Mouse (Mus musculus) CH12.LX (cell line): ENCODE results near the gene Prkch. TPM values are rescaled to one million over a fixed set of nuclear protein-coding genes. Genes with fewer than 3 reads are reported as not detected.
A peak's percentile ranks its signal among the peaks of the same experiment; 100 is the strongest.

ENCODE experiments used
- DNase-seq: peaks from one replicate; pipeline ENCODE4 v3.0.0-alpha.2; 2013; ENCODE audit errors: extremely low read depth
- H3K27ac ChIP-seq: 2 replicates; pipeline ENCODE4 v1.5.1; 2012; ENCODE audit warnings: low read depth, mild to moderate bottlenecking, control low read depth, moderate library complexity; ENCODE audit not compliant: insufficient read depth
- H3K27me3 ChIP-seq: replicated peaks from 2 replicates; pipeline ENCODE3; 2012; ENCODE audit warnings: inconsistent platforms
- H3K36me3 ChIP-seq, 2 experiments: replicated peaks in 1 of 2; 2 replicates each; pipeline versions ENCODE3 to v1.6.1; 2012; ENCODE audit warnings: inconsistent platforms in 1 of 2, low read length in 1 of 2, mild to moderate bottlenecking in 1 of 2, mixed read lengths in 1 of 2, moderate library complexity in 1 of 2; ENCODE audit not compliant: control insufficient read depth in 1 of 2, insufficient read depth in 1 of 2
- H3K4me1 ChIP-seq, 2 experiments: 2 replicates each; pipeline ENCODE4 v1.6.1; 2012; ENCODE audit warnings: inconsistent platforms in 1 of 2, moderate library complexity in 1 of 2; ENCODE audit not compliant: insufficient read depth in 2 of 2, control insufficient read depth in 1 of 2
- H3K4me2 ChIP-seq: 2 replicates; pipeline ENCODE4 v1.6.1; 2012; ENCODE audit warnings: low read depth, mild to moderate bottlenecking, control low read depth; ENCODE audit not compliant: poor library complexity, insufficient read depth, severe bottlenecking
- H3K4me3 ChIP-seq, 3 experiments: fragments of 150-350 bp in 1 of 3; sonication (generic) in 1 of 3; replicated peaks in 1 of 3; 2 replicates each; pipeline versions ENCODE3 to v1.5.1; 2011 to 2012; ENCODE audit warnings: low read depth in 2 of 3, low read length in 2 of 3, mild to moderate bottlenecking in 2 of 3, moderate library complexity in 2 of 3, control low read depth in 1 of 3, improper control_type of control experiment in 1 of 3, inconsistent platforms in 1 of 3, mixed read lengths in 1 of 3; ENCODE audit not compliant: poor library complexity in 1 of 3
- H3K79me2 ChIP-seq: replicated peaks from 2 replicates; pipeline ENCODE4 v1.6.1; 2012; ENCODE audit warnings: mild to moderate bottlenecking, moderate library complexity; ENCODE audit not compliant: control insufficient read depth, poor library complexity, insufficient read depth, severe bottlenecking; ENCODE audit errors: extremely low read depth
- H3K9ac ChIP-seq: 2 replicates; pipeline ENCODE4 v1.6.1; 2012; ENCODE audit warnings: low read depth, mild to moderate bottlenecking, control low read depth, moderate library complexity; ENCODE audit not compliant: insufficient read depth
- H3K9me3 ChIP-seq: replicated peaks from 2 replicates; pipeline ENCODE3; 2012; ENCODE audit warnings: low read length, inconsistent platforms, mixed read lengths
- CHD1 ChIP-seq: IDR thresholded peaks from 2 replicates; pipeline ENCODE4 v1.6.1; 2012; ENCODE audit warnings: low read depth, low read length, improper control_type of control experiment, inconsistent platforms
- CHD2 ChIP-seq: IDR thresholded peaks from 2 replicates; pipeline ENCODE4 v1.6.1; 2011; ENCODE audit warnings: low read length, improper control_type of control experiment
- CTCF ChIP-seq, 2 experiments: IDR thresholded peaks in 1 of 2; conservative IDR thresholded peaks in 1 of 2; 2 replicates each; pipeline ENCODE4 v1.5.1; 2011 to 2012; ENCODE audit warnings: low read depth in 2 of 2, low read length in 2 of 2, improper control_type of control experiment in 1 of 2, inconsistent platforms in 1 of 2, mild to moderate bottlenecking in 1 of 2, moderate library complexity in 1 of 2
- ELF1 ChIP-seq: IDR thresholded peaks from 2 replicates; pipeline ENCODE4 v1.6.1; 2014; ENCODE audit warnings: low read depth, mild to moderate bottlenecking, inconsistent platforms, low read length, improper control_type of control experiment
- ETS1 ChIP-seq: conservative IDR thresholded peaks from 2 replicates; pipeline ENCODE4 v1.6.1; 2012; ENCODE audit warnings: low read depth, mild to moderate bottlenecking, inconsistent platforms, low read length, improper control_type of control experiment, moderate library complexity
- GABPA ChIP-seq: IDR thresholded peaks from 2 replicates; pipeline ENCODE4 v1.6.1; 2012; ENCODE audit warnings: low read depth, low read length, improper control_type of control experiment, inconsistent platforms; ENCODE audit not compliant: insufficient replicate concordance
- KAT2A ChIP-seq: IDR thresholded peaks from 2 replicates; pipeline ENCODE4 v1.6.1; 2012; ENCODE audit warnings: low read length, improper control_type of control experiment, inconsistent platforms; ENCODE audit not compliant: insufficient replicate concordance
- MAFK ChIP-seq: IDR thresholded peaks from 2 replicates; pipeline ENCODE4 v1.6.1; 2011; ENCODE audit warnings: low read length, improper control_type of control experiment; ENCODE audit not compliant: insufficient replicate concordance
- MAX ChIP-seq: IDR thresholded peaks from 2 replicates; pipeline ENCODE4 v1.6.1; 2011; ENCODE audit warnings: low read length, improper control_type of control experiment
- MXI1 ChIP-seq: IDR thresholded peaks from 2 replicates; pipeline ENCODE4 v1.6.1; 2011; ENCODE audit warnings: mild to moderate bottlenecking, low read depth, low read length, improper control_type of control experiment
- MYC ChIP-seq: IDR thresholded peaks from 2 replicates; pipeline ENCODE4 v1.6.1; 2011; ENCODE audit warnings: low read depth, mild to moderate bottlenecking, improper control_type of control experiment, low read length
- NELFE ChIP-seq: IDR thresholded peaks from 2 replicates; pipeline ENCODE4 v1.6.1; 2011; ENCODE audit warnings: low read depth, low read length, improper control_type of control experiment
- NRF1 ChIP-seq: IDR thresholded peaks from 2 replicates; pipeline ENCODE4 v1.6.1; 2014; ENCODE audit warnings: low read depth, mild to moderate bottlenecking, inconsistent platforms, low read length, improper control_type of control experiment, moderate library complexity
- POLR2AphosphoS2 ChIP-seq: IDR thresholded peaks from 2 replicates; pipeline ENCODE4 v1.6.1; 2011; ENCODE audit warnings: low read depth, low read length, improper control_type of control experiment
- RCOR1 ChIP-seq: conservative IDR thresholded peaks from 2 replicates; pipeline ENCODE4 v1.6.1; 2012; ENCODE audit warnings: low read depth, mild to moderate bottlenecking, inconsistent platforms, low read length, improper control_type of control experiment
- SMC3 ChIP-seq: IDR thresholded peaks from 2 replicates; pipeline ENCODE4 v1.6.1; 2011; ENCODE audit warnings: low read depth, low read length, improper control_type of control experiment
- TBP ChIP-seq: conservative IDR thresholded peaks from 2 replicates; pipeline ENCODE4 v1.6.1; 2011; ENCODE audit warnings: low read depth, low read length, improper control_type of control experiment
- UBTF ChIP-seq: IDR thresholded peaks from 2 replicates; pipeline ENCODE4 v1.6.1; 2012; ENCODE audit warnings: low read depth, mild to moderate bottlenecking, inconsistent platforms, low read length, improper control_type of control experiment, moderate library complexity
- USF2 ChIP-seq: conservative IDR thresholded peaks from 2 replicates; pipeline ENCODE4 v1.6.1; 2011; ENCODE audit warnings: low read depth, low read length, improper control_type of control experiment
- ZC3H11A ChIP-seq: IDR thresholded peaks from 2 replicates; pipeline ENCODE4 v1.6.1; 2012; ENCODE audit warnings: low read depth, mild to moderate bottlenecking, inconsistent platforms, low read length, improper control_type of control experiment
- ZKSCAN1 ChIP-seq: IDR thresholded peaks from 2 replicates; pipeline ENCODE4 v1.6.1; 2012; ENCODE audit warnings: low read depth, inconsistent platforms, low read length, improper control_type of control experiment, borderline replicate concordance
- ZMIZ1 ChIP-seq: IDR thresholded peaks from 2 replicates; pipeline ENCODE4 v1.6.1; 2012; ENCODE audit warnings: low read depth, mild to moderate bottlenecking, inconsistent platforms, low read length, improper control_type of control experiment
- dilution Hi-C: fragments of 300-500 bp; cut with MboI; formaldehyde crosslinking; loops from 2 replicates; pipeline ENCODE4 v1.14.3; 2020; ENCODE audit warnings: low sequenced_read_pairs; ENCODE audit not compliant: extremely low pct_unique_long_range_greater_than_20kb, extremely low pct_ligation_motif_present
- in situ Hi-C: fragments of 300-500 bp; cut with MboI; formaldehyde crosslinking; loops from 3 replicates; pipeline ENCODE4 v1.14.3; 2019; ENCODE audit warnings: low sequenced_read_pairs, low pct_ligation_motif_present, low pct_unique_long_range_greater_than_20kb, mixed read lengths
- polyA plus RNA-seq: library from polyadenylated mRNA; unstranded; fragments of >175 nt; gene quantifications from 2 replicates; pipeline ENCODE4 v1.2.1, GENCODE M21; 2012; ENCODE audit warnings: low read depth; ENCODE audit not compliant: insufficient read length
- total RNA-seq, 2 experiments: library from RNA; depleted of rRNA; stranded (reverse); fragments of 300-350 nt in 1 of 2; fragments of >200 nt in 1 of 2; gene quantifications; 2 replicates each; pipeline ENCODE4 v1.2.3; 2012 to 2014

The Prkch gene
- total and polyA plus RNA-seq, 3 experiments: 0.76 to 2.3 (median 1.8) TPM

DNA sequence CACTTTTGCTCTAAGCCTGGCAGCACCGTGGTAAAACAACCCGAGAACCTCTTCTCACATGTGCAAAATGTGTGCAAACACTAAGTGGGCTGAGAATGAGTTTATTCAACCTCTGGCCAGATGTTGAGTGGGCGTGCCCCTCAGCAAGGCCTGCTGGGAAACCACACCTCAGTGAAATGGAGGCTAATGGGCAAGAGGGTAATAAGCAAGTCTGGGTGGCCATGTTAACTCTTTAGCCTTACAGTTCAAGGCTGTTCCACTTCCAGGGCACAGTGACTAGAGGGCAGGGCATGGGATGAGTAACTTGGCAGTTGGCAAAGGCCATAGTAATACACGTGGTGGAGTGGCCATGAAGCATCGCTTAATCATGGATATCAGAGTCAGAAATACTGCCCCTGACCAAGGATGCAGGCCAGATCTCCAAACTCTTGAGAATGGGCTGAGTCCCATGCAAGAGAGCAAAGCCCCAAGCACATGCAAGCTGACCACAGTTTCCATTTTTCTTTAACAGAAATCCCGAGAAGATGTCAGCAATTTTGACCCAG, 191.9 kb downstream of the Prkch start:
- DNase-seq: no peak
- dilution Hi-C loops: no loop called here
- Histone ChIP-seq H3K27ac (no peak overlapping the region), H3K9ac (no peak overlapping the region), H3K36me3 (no peaks in the 10 kb centered on the region), H3K4me2 (no peak overlapping the region), H3K4me3 (no peak overlapping the region), H3K9me3 (no peaks in the 10 kb centered on the region), H3K4me1 (peaks cover 12 to 58% of the 10 kb centered on the region in 2 experiments), H3K79me2 (no peaks in the 10 kb centered on the region), H3K27me3 (peaks cover 5% of the 10 kb centered on the region)
- in situ Hi-C loops: no loop called here
- TF ChIP-seq NRF1: no peak
- no peak for TF ChIP-seq MYC
- TF ChIP-seq RCOR1: no peak
- TF ChIP-seq TBP: peak; percentile 67; the same call in 1 of the 2 replicates
- TF ChIP-seq MAX: no peak

DNA sequence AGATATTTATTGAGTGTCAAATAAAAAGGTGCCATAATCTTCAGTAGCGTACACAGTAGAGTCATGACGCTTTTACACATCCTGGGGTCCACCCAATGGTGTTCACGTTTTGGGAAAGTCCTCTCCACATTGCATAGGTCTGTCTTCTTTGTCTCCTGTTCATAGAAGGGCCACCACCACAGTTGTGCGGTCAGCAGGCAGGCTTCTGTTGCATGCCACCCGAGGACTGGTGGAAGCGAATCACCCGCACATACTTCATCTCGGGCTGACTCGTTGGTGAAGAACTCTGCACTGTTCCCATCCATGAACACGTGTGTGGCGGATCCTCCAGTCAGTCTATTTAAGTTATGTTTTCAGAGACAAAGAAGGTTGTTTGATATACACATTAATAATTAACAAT, 193.1 kb downstream of the Prkch start:
- peaks cover 12 to 58% of the 10 kb centered on the region in 2 experiments for H3K4me1 ChIP-seq
- H3K4me2 ChIP-seq: no peak overlapping the region
- no peaks in the 10 kb centered on the region for H3K36me3 ChIP-seq
- H3K9ac ChIP-seq: no peak overlapping the region
- in situ Hi-C loops (no loop called here), dilution Hi-C loops (no loop called here)
- H3K9me3 ChIP-seq: no peaks in the 10 kb centered on the region
- peaks cover 5% of the 10 kb centered on the region for H3K27me3 ChIP-seq
- TF ChIP-seq ZKSCAN1 (no peak), KAT2A (no peak), MXI1 (no peak), ZC3H11A (no peak), NELFE (no peak), SMC3 (no peak), ELF1 (no peak), ETS1 (no peak), ZMIZ1 (no peak), CHD2 (no peak), UBTF (no peak), MAFK (no peak), MYC (no peak), CTCF (conservative IDR thresholded peaks at IDR 0.05 in 1 of 2, IDR thresholded peaks at IDR 0.05 in 1 of 2; ENCODE audit: low read depth in 2 of 2, low read length in 2 of 2) (no peak), USF2 (no peak), CHD1 (no peak), POLR2AphosphoS2 (no peak), GABPA (no peak)
- H3K4me3 ChIP-seq: no peak overlapping the region
- no peak for DNase-seq
- H3K79me2 ChIP-seq: no peaks in the 10 kb centered on the region
- H3K27ac ChIP-seq: no peak overlapping the region
